8 mouse cellular contexts compared by ENCODE assay signal in the genomic region with DNA sequence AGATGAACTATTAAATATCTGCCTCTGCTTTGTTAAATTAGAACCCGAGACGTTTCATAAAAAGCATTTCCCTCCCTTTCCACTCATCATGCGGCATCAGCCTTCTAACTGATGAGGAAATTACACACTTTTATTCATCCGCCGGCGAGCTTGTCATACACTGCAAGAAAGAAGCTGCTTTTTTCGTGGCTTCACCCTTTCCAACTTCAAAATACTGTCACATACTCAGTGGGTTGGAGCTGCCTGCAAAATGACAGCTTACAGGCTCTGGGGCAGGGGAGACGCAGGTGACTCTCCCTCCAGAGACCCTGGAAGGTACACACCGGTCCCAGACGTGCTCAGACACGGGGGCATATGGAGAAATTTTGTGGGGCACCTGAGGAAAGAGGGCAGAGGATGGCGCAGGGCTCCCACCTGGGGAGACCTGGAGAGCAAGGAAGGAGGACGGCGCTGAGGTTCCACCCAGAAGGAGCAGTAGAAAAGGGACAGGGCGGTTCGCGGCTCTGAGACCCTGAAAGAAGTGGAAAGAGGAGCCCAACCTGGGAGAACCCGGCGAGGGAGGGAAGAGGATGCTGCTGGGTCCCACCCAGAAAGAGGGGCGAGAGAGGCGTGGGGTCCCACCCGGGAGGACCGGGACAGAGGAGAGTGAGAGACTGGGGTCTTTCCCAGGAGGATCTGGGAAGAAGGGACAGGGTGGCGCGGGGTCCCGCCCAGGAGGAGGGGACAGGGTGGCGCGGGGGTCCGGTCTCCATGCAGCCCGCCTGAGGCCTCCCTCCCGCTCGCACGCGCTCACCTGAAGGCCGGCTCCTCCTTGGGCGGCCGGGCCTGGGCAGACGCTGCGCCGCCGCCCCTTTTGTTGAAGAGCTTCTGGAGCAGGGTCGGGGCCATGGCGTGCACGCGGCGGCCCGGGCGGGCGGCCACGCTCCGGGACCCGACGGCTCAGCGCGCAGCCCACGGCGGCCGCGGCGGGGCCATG. TPM values are rescaled to one million over a fixed set of nuclear protein-coding genes. Genes with fewer than 3 reads are reported as not detected.
DNase-seq lines count a peak whose midpoint lies in the region; ATAC-seq and TF ChIP-seq lines count a peak whose summit lies in the region.

No protein-coding gene starts in this region.

- peaks cover 7% of the 10 kb centered on the region for H3K4me1 ChIP-seq in embryonic facial prominence, embryonic 12.5 days
- H3K4me1 ChIP-seq in hindbrain, embryonic 10.5 days (replicated peaks), result peaks cover 23% of the 10 kb centered on the region
- peaks cover 24% of the 10 kb centered on the region for H3K4me1 ChIP-seq in liver, embryonic 11.5 days (replicated peaks; ENCODE audit: control insufficient read depth, insufficient read depth, low read length)
- peaks cover 11% of the 10 kb centered on the region; the same call in 1 of the 2 replicates for H3K4me1 ChIP-seq in neural tube, embryonic 14.5 days (ENCODE audit: control insufficient read depth, insufficient read depth, low read length)

- H3K9me3 ChIP-seq in embryonic facial prominence, embryonic 12.5 days, result no peaks in the 10 kb centered on the region
- no peaks in the 10 kb centered on the region for H3K9me3 ChIP-seq in hindbrain, embryonic 10.5 days
- no peaks in the 10 kb centered on the region for H3K9me3 ChIP-seq in liver, embryonic 11.5 days (ENCODE audit: control insufficient read depth, low read length)
- no peaks in the 10 kb centered on the region for H3K9me3 ChIP-seq in neural tube, embryonic 14.5 days (ENCODE audit: control insufficient read depth, low read length)

- H3K4me3 ChIP-seq in layer of hippocampus, adult 2 months, result peak overlapping the region; percentile 62
- H3K4me3 ChIP-seq in embryonic facial prominence, embryonic 12.5 days, result peak overlapping the region; percentile 77
- H3K4me3 ChIP-seq in hindbrain, embryonic 10.5 days, result peak overlapping the region; percentile 88
- H3K4me3 ChIP-seq in liver, embryonic 11.5 days (ENCODE audit: low read depth, low read length), result peak overlapping the region; percentile 79
- H3K4me3 ChIP-seq in neural tube, embryonic 14.5 days (ENCODE audit: low read depth, low read length), result peak overlapping the region; percentile 86

- no peaks in the 10 kb centered on the region for H3K36me3 ChIP-seq in embryonic facial prominence, embryonic 12.5 days
- no peaks in the 10 kb centered on the region for H3K36me3 ChIP-seq in hindbrain, embryonic 10.5 days
- no peaks in the 10 kb centered on the region for H3K36me3 ChIP-seq in liver, embryonic 11.5 days (ENCODE audit: control insufficient read depth, insufficient read depth, low read length)
- no peaks in the 10 kb centered on the region for H3K36me3 ChIP-seq in neural tube, embryonic 14.5 days (ENCODE audit: control insufficient read depth, insufficient read depth, low read length)

- peak overlapping the region; percentile 87 for H3K4me2 ChIP-seq in embryonic facial prominence, embryonic 12.5 days (replicated peaks)
- peak overlapping the region; percentile 87 for H3K4me2 ChIP-seq in liver, embryonic 11.5 days
- H3K4me2 ChIP-seq in neural tube, embryonic 14.5 days (ENCODE audit: low read depth, low read length), result peak overlapping the region; percentile 74

- DNase-seq in layer of hippocampus, adult 2 months (ENCODE audit: low spot score in 2 of 2), result peak in 1 of 2 experiments; percentile 24
- no peak for DNase-seq in layer of hippocampus, adult 11-12 months (ENCODE audit: low spot score)
- peak; percentile 12 for DNase-seq in NIH3T3 (ENCODE audit: low read depth)
- peak; percentile 59 for DNase-seq in hindbrain, embryonic 10.5 days (ENCODE audit: low spot score)
- DNase-seq in liver, embryonic 11.5 days (ENCODE audit: low spot score), result peak; percentile 72

- 2% methylated on average over 59 of the region's 60 CpGs for WGBS in embryonic facial prominence, embryonic 12.5 days
- 4% methylated on average over 60 of the region's 60 CpGs for WGBS in hindbrain, embryonic 10.5 days
- WGBS in liver, embryonic 11.5 days, result 3% methylated on average over 59 of the region's 60 CpGs
- 2% methylated on average over 55 of the region's 60 CpGs for WGBS in neural tube, embryonic 14.5 days

- peak overlapping the region; percentile 67 for H3K9ac ChIP-seq in embryonic facial prominence, embryonic 12.5 days
- H3K9ac ChIP-seq in liver, embryonic 11.5 days (ENCODE audit: low read depth, low read length), result peak overlapping the region; percentile 95
- peak overlapping the region; percentile 81 for H3K9ac ChIP-seq in neural tube, embryonic 14.5 days (replicated peaks; ENCODE audit: low read depth, low read length)

- ATAC-seq in embryonic facial prominence, embryonic 12.5 days (ENCODE audit: insufficient number of reproducible peaks, insufficient read depth, low FRiP score, low TSS enrichment), result peak; percentile 72
- ATAC-seq in liver, embryonic 11.5 days (replicated peaks; ENCODE audit: low FRiP score), result peak; percentile 47
- no peak for ATAC-seq in neural tube, embryonic 14.5 days (ENCODE audit: low read depth)
- ATAC-seq in monocyte, adult 5-6 weeks (replicated peaks; ENCODE audit: insufficient number of reproducible peaks, low FRiP score, low TSS enrichment, poor library complexity, severe bottlenecking), result no peak

- no peak for TF ChIP-seq CTCF in layer of hippocampus, adult 2 months (conservative IDR thresholded peaks at IDR 0.05)

- peak overlapping the region; percentile 78 for H3K27ac ChIP-seq in layer of hippocampus, adult 2 months
- peak overlapping the region; percentile 76 for H3K27ac ChIP-seq in embryonic facial prominence, embryonic 12.5 days
- peak overlapping the region; percentile 93 for H3K27ac ChIP-seq in hindbrain, embryonic 10.5 days
- H3K27ac ChIP-seq in liver, embryonic 11.5 days (ENCODE audit: low read depth, low read length), result peak overlapping the region; percentile 73
- peak overlapping the region; percentile 78 for H3K27ac ChIP-seq in neural tube, embryonic 14.5 days (ENCODE audit: low read depth, low read length)

- no peaks in the 10 kb centered on the region for H3K27me3 ChIP-seq in embryonic facial prominence, embryonic 12.5 days
- H3K27me3 ChIP-seq in hindbrain, embryonic 10.5 days (ENCODE audit: insufficient read depth, poor library complexity, severe bottlenecking), result no peaks in the 10 kb centered on the region
- H3K27me3 ChIP-seq in liver, embryonic 11.5 days (replicated peaks; ENCODE audit: control insufficient read depth, insufficient read depth, low read length), result no peaks in the 10 kb centered on the region
- no peaks in the 10 kb centered on the region for H3K27me3 ChIP-seq in neural tube, embryonic 14.5 days (ENCODE audit: control insufficient read depth, insufficient read depth, low read length)

RNA-seq across cellular contexts. Expression of a gene that starts 0.6 kb away (rescaled TPM):
- total RNA-seq in layer of hippocampus, adult 2 months (2021), result 10 to 100 TPM; 22.2 to 26.9 TPM
- polyA plus RNA-seq in embryonic facial prominence, embryonic 12.5 days (2016; fragmentation: Nextera tagmentation; extraction: Ambion mirVana), result 7.0 and 7.8 TPM in 2 replicates
- polyA plus RNA-seq in hindbrain, embryonic 10.5 days (2016; fragmentation: Nextera tagmentation; extraction: Ambion mirVana), result 5.0 and 5.8 TPM in 2 replicates
- 7.5 and 9.7 TPM in 2 replicates for polyA plus RNA-seq in liver, embryonic 11.5 days (2014; fragmentation: Nextera tagmentation; extraction: Ambion mirVana)
- 8.9 and 10.8 TPM in 2 replicates for polyA plus RNA-seq in neural tube, embryonic 14.5 days (2014; fragmentation: Nextera tagmentation; extraction: Ambion mirVana)
- 3.0 to 6.5 TPM (median 5.7 TPM) in 3 replicates for total RNA-seq in monocyte, adult 5-6 weeks (2017)

RNA-seq across cellular contexts. Expression of a gene that starts 24.1 kb away (rescaled TPM):
- total RNA-seq in layer of hippocampus, adult 2 months (2021), result 10 to 100 TPM; 77.8 to 85.7 TPM
- 187 and 196 TPM in 2 replicates for polyA plus RNA-seq in embryonic facial prominence, embryonic 12.5 days (2016; fragmentation: Nextera tagmentation; extraction: Ambion mirVana)
- 173 and 217 TPM in 2 replicates for polyA plus RNA-seq in hindbrain, embryonic 10.5 days (2016; fragmentation: Nextera tagmentation; extraction: Ambion mirVana)
- 325 and 349 TPM in 2 replicates for polyA plus RNA-seq in liver, embryonic 11.5 days (2014; fragmentation: Nextera tagmentation; extraction: Ambion mirVana)
- polyA plus RNA-seq in neural tube, embryonic 14.5 days (2014; fragmentation: Nextera tagmentation; extraction: Ambion mirVana), result 157 and 164 TPM in 2 replicates
- total RNA-seq in monocyte, adult 5-6 weeks (2017), result 99.2 to 136 TPM (median 131 TPM) in 3 replicates

Comparison
In these comparisons a context has a peak if more than half of its experiments do, and no peak if none do; other contexts are left out.
1. ATAC-seq: peak in embryonic facial prominence, embryonic 12.5 days (single experiment) and liver, embryonic 11.5 days (single experiment); none in neural tube, embryonic 14.5 days (single experiment) and monocyte, adult 5-6 weeks (single experiment).
2. Peak in every context shown above with its lines, with median percentiles within 50 percentile points of each other: H3K27ac ChIP-seq, H3K4me3 ChIP-seq, H3K4me2 ChIP-seq and H3K9ac ChIP-seq.